Mouse (Mus musculus) myocyte (in vitro differentiated cells): Measurements from ENCODE around the gene Eln.

ENCODE experiments used
- CEBPB ChIP-seq: IDR thresholded peaks from 2 replicates; pipeline ENCODE4 v1.6.1; 2011; ENCODE audit warnings: mild to moderate bottlenecking, moderate library complexity; ENCODE audit not compliant: poor library complexity, insufficient read depth, severe bottlenecking
- E2F4 ChIP-seq: IDR thresholded peaks from one replicate; pipeline ENCODE4 v1.6.1; 2011; ENCODE audit warnings: mild to moderate bottlenecking, control low read depth, moderate library complexity; ENCODE audit not compliant: insufficient read depth
- MAX ChIP-seq: IDR thresholded peaks from one replicate; pipeline ENCODE4 v1.6.1; 2011; ENCODE audit warnings: low read depth, mild to moderate bottlenecking, control low read depth
- MYOD1 ChIP-seq, 3 experiments: IDR thresholded peaks; one replicate each; pipeline ENCODE4 v1.6.1; 2011; ENCODE audit warnings: control low read depth in 2 of 3, low read depth in 2 of 3, mild to moderate bottlenecking in 2 of 3, moderate library complexity in 1 of 3; ENCODE audit not compliant: insufficient read length in 2 of 3, control insufficient read depth in 1 of 3
- POLR2A ChIP-seq: IDR thresholded peaks from one replicate; pipeline ENCODE4 v1.6.1; 2011; ENCODE audit warnings: low read depth, mild to moderate bottlenecking, control low read depth, moderate library complexity; ENCODE audit not compliant: insufficient read length
- POLR2AphosphoS2 ChIP-seq: IDR thresholded peaks from one replicate; pipeline ENCODE4 v1.6.1; 2011; ENCODE audit warnings: low read depth, control low read depth; ENCODE audit not compliant: insufficient read length
- REST ChIP-seq: IDR thresholded peaks from one replicate; pipeline ENCODE4 v1.6.1; 2011; ENCODE audit warnings: mild to moderate bottlenecking, control low read depth, moderate library complexity; ENCODE audit not compliant: insufficient read depth, insufficient read length
- SRF ChIP-seq: IDR thresholded peaks from one replicate; pipeline ENCODE4 v1.6.1; 2011; ENCODE audit warnings: low read depth; ENCODE audit not compliant: control insufficient read depth, insufficient read length
- TCF12 ChIP-seq: IDR thresholded peaks from one replicate; pipeline ENCODE4 v1.6.1; 2011; ENCODE audit warnings: mild to moderate bottlenecking, control low read depth; ENCODE audit not compliant: poor library complexity, insufficient read depth, severe bottlenecking
- TCF3 ChIP-seq: IDR thresholded peaks from one replicate; pipeline ENCODE4 v1.6.1; 2011; ENCODE audit warnings: low read depth, control low read depth; ENCODE audit not compliant: insufficient read length
- USF1 ChIP-seq: IDR thresholded peaks from one replicate; pipeline ENCODE4 v1.6.1; 2011; ENCODE audit warnings: low read depth, mild to moderate bottlenecking, control low read depth, moderate library complexity

GRCm38 (mm10) chr5:134780146-134780545, 33.0 kb upstream of the Eln start:
- TF ChIP-seq TCF12 (no peak), POLR2A (no peak), REST (no peak), POLR2AphosphoS2 (no peak), USF1 (no peak), MAX (no peak), SRF (no peak), MYOD1 (IDR thresholded peaks at IDR 0.05; ENCODE audit: control insufficient read depth in 1 of 3, insufficient read length in 2 of 3, low read depth in 2 of 3) (no peak), E2F4 (no peak), CEBPB (no peak), TCF3 (no peak)
